Comparison of ENCODE assay signal across 14 mouse cellular contexts in the genomic region with DNA sequence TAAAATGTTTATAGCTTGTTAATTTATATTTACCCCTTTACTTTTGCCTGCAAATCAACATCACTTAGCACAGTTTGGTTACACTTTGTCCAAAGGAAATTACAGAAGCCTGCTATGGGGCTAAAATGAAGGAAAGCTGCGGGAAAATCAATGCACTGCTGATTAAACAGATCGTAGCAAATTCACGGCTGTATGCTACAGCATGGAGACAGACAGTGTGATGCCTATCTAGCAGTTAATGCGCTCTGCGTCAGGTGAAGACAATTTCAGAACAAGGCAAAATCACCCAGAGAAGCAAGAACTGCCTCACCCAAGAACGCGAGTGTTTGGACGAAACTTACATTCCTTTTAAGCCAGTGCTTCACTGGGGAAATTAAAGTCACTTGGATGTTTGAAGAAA.
DNase-seq lines count a peak whose midpoint lies in the region; ATAC-seq and TF ChIP-seq lines count a peak whose summit lies in the region.
"Had no signal": no experiment of that assay in that cellular context is flagged by ENCODE, and none has a peak within 500 bp of the region (broad histone marks: within the 10 kb centered on the region; RNA-seq: fewer than 3 reads in every experiment).

No protein-coding gene starts in this region.

- H3K27me3 ChIP-seq in forebrain, embryonic 16.5 days (replicated peaks; ENCODE audit: control insufficient read depth, insufficient read depth, low read length): no peaks in the 10 kb centered on the region
- 0 out of 2 replicates have a peak, but pooled peaks cover 9% of the 10 kb centered on the region for H3K27me3 ChIP-seq in midbrain, embryonic 13.5 days
- no peaks in the 10 kb centered on the region for H3K27me3 ChIP-seq in lung, postnatal 0 days (replicated peaks; ENCODE audit: insufficient read depth, low read length)

- WGBS in forebrain, embryonic 16.5 days: 7% methylated on average over 8 of the region's 8 CpGs
- WGBS in midbrain, embryonic 13.5 days: 48% methylated on average over 8 of the region's 8 CpGs
- WGBS in lung, postnatal 0 days: 67% methylated on average over 8 of the region's 8 CpGs

- no peak for DNase-seq in frontal cortex, postnatal 10 days (ENCODE audit: low spot score in 2 of 2)
- peak; percentile 37 for DNase-seq in brain, adult 2 months (ENCODE audit: low read depth, low spot score)
- DNase-seq in lung, postnatal 0 days (ENCODE audit: low spot score): no peak
- no peak for DNase-seq in urinary bladder, postnatal 25 days (ENCODE audit: low spot score)
- DNase-seq: adrenal gland, postnatal 14 days; cerebellum, postnatal 36 days; kidney, adult 2 months; left cerebral cortex, postnatal 4 days; liver, postnatal 0 days had no signal

- peak overlapping the region; percentile 49 for H3K4me2 ChIP-seq in forebrain, embryonic 16.5 days (ENCODE audit: low read length)
- peak overlapping the region; percentile 15; the same call in 1 of the 2 replicates for H3K4me2 ChIP-seq in midbrain, embryonic 13.5 days (replicated peaks)
- H3K4me2 ChIP-seq in lung, postnatal 0 days (replicated peaks; ENCODE audit: low read depth, low read length): no peak overlapping the region

- H3K36me3 ChIP-seq in forebrain, embryonic 16.5 days (ENCODE audit: control insufficient read depth, insufficient read depth): no peaks in the 10 kb centered on the region
- H3K36me3 ChIP-seq in midbrain, embryonic 13.5 days: no peaks in the 10 kb centered on the region
- no peaks in the 10 kb centered on the region for H3K36me3 ChIP-seq in lung, postnatal 0 days (ENCODE audit: insufficient read depth, low read length)

- H3K9me3 ChIP-seq in forebrain, embryonic 16.5 days (ENCODE audit: control insufficient read depth, low read length): no peaks in the 10 kb centered on the region
- H3K9me3 ChIP-seq in midbrain, embryonic 13.5 days: no peaks in the 10 kb centered on the region
- H3K9me3 ChIP-seq in lung, postnatal 0 days (ENCODE audit: low read length): no peaks in the 10 kb centered on the region

- H3K4me1 ChIP-seq in forebrain, embryonic 16.5 days (replicated peaks; ENCODE audit: control insufficient read depth, insufficient read depth, low read length): peaks cover 14% of the 10 kb centered on the region
- H3K4me1 ChIP-seq in midbrain, embryonic 13.5 days (replicated peaks): peaks cover 15% of the 10 kb centered on the region
- no peaks in the 10 kb centered on the region for H3K4me1 ChIP-seq in lung, postnatal 0 days (ENCODE audit: insufficient read depth, low read depth, low read length)

- TF ChIP-seq EP300 in lung, postnatal 0 days (IDR thresholded peaks at IDR 0.05): no peak

- no peak for TF ChIP-seq CTCF in lung, postnatal 0 days (IDR thresholded peaks at IDR 0.05)

- peak overlapping the region; percentile 82 for H3K27ac ChIP-seq in forebrain, embryonic 16.5 days (ENCODE audit: low read length)
- 0 out of 2 replicates have a peak overlapping the region, but pooled peaks have one; percentile 1 for H3K27ac ChIP-seq in midbrain, embryonic 13.5 days
- no peak overlapping the region for H3K27ac ChIP-seq in lung, postnatal 0 days (ENCODE audit: low read length)
- H3K27ac ChIP-seq: stomach, postnatal 0 days had no signal

- ATAC-seq in frontal cortex, adult (ENCODE audit: low TSS enrichment): peak; percentile 78
- ATAC-seq in forebrain, embryonic 16.5 days: peak; percentile 59
- no peak for ATAC-seq in midbrain, embryonic 13.5 days
- no peak for ATAC-seq in lung, postnatal 0 days
- no peak for ATAC-seq in CD4-positive, CD25-positive, alpha-beta regulatory T cell, adult 4 months
- ATAC-seq: liver, postnatal 0 days had no signal

- 0 out of 2 replicates have a peak overlapping the region, but pooled peaks have one; percentile 16 for H3K4me3 ChIP-seq in forebrain, embryonic 16.5 days (replicated peaks; ENCODE audit: low read length)
- H3K4me3 ChIP-seq in midbrain, embryonic 13.5 days (replicated peaks): no peak overlapping the region
- H3K4me3 ChIP-seq in lung, postnatal 0 days (ENCODE audit: low read depth, low read length): no peak overlapping the region

- H3K9ac ChIP-seq in forebrain, embryonic 16.5 days (replicated peaks; ENCODE audit: low read depth, low read length): peak overlapping the region; percentile 35
- no peak overlapping the region for H3K9ac ChIP-seq in midbrain, embryonic 13.5 days (replicated peaks)
- H3K9ac ChIP-seq in lung, postnatal 0 days (replicated peaks; ENCODE audit: low read depth): no peak overlapping the region
- H3K9ac ChIP-seq: liver, postnatal 0 days had no signal

Comparison
In these comparisons a context has a peak if more than half of its experiments do, and no peak if none do; other contexts are left out.
1. ATAC-seq: peak in frontal cortex, adult (single experiment) and forebrain, embryonic 16.5 days (single experiment); none in midbrain, embryonic 13.5 days (single experiment), lung, postnatal 0 days (single experiment) and CD4-positive, CD25-positive, alpha-beta regulatory T cell, adult 4 months (single experiment).